Comparison of ENCODE assay signal across 13 mouse cellular contexts in genomic region chr4:148365804-148366203, GRCm38 (mm10).
DNase-seq lines count a peak whose midpoint lies in the region; ATAC-seq and TF ChIP-seq lines count a peak whose summit lies in the region.
"Had no signal": no experiment of that assay in that cellular context is flagged by ENCODE, and none has a peak within 500 bp of the region (broad histone marks: within the 10 kb centered on the region; RNA-seq: fewer than 3 reads in every experiment).

No protein-coding gene starts in this region.

- no peak overlapping the region for H3K9ac ChIP-seq in hindbrain, embryonic 13.5 days
- no peak overlapping the region for H3K9ac ChIP-seq in midbrain, embryonic 13.5 days (replicated peaks)
- H3K9ac ChIP-seq in heart, adult 2 months (ENCODE audit: low read depth, low read length): no peak overlapping the region
- H3K9ac ChIP-seq: liver, embryonic 13.5 days had no signal

- H3K36me3 ChIP-seq in hindbrain, embryonic 10.5 days: no peaks in the 10 kb centered on the region
- H3K36me3 ChIP-seq in hindbrain, embryonic 13.5 days: no peaks in the 10 kb centered on the region
- no peaks in the 10 kb centered on the region for H3K36me3 ChIP-seq in midbrain, embryonic 13.5 days
- H3K36me3 ChIP-seq in heart, adult 2 months (ENCODE audit: control insufficient read depth, insufficient read depth, low read length): no peaks in the 10 kb centered on the region
- H3K36me3 ChIP-seq: liver, embryonic 13.5 days had no signal

- WGBS in hindbrain, embryonic 10.5 days: 52% methylated on average over 4 of the region's 4 CpGs
- 58% methylated on average over 4 of the region's 4 CpGs for WGBS in hindbrain, embryonic 13.5 days
- WGBS in midbrain, embryonic 13.5 days: 54% methylated on average over 4 of the region's 4 CpGs
- WGBS in heart, adult 2 months: 44% methylated on average over 4 of the region's 4 CpGs

- no peak for TF ChIP-seq POLR2A in heart, adult 2 months (IDR thresholded peaks at IDR 0.05; ENCODE audit: insufficient read depth, low read depth, low read length)

- no peak for TF ChIP-seq EP300 in heart, adult 2 months (IDR thresholded peaks at IDR 0.05; ENCODE audit: insufficient read depth, low read depth, low read length)

- H3K4me2 ChIP-seq in hindbrain, embryonic 13.5 days: no peak overlapping the region
- H3K4me2 ChIP-seq in midbrain, embryonic 13.5 days (replicated peaks): no peak overlapping the region
- H3K4me2 ChIP-seq: liver, embryonic 13.5 days had no signal

- intact Hi-C loops in heart, adult 2 months (cut with DNase I): no loop called here
- intact Hi-C loops in left cerebral cortex, postnatal 14 days (cut with DNase I): no loop called here

- 0 out of 2 replicates have a peak, but pooled peaks cover 3% of the 10 kb centered on the region for H3K4me1 ChIP-seq in hindbrain, embryonic 10.5 days (replicated peaks)
- no peaks in the 10 kb centered on the region for H3K4me1 ChIP-seq in hindbrain, embryonic 13.5 days (replicated peaks)
- 0 out of 2 replicates have a peak, but pooled peaks cover 2% of the 10 kb centered on the region for H3K4me1 ChIP-seq in midbrain, embryonic 13.5 days (replicated peaks)
- no peaks in the 10 kb centered on the region for H3K4me1 ChIP-seq in heart, adult 2 months (ENCODE audit: control insufficient read depth, insufficient read depth, low read length)
- H3K4me1 ChIP-seq: liver, embryonic 13.5 days had no signal

- H3K79me2 ChIP-seq in heart, adult 2 months (replicated peaks; ENCODE audit: control insufficient read depth, insufficient read depth, low read length): no peaks in the 10 kb centered on the region

- H3K27me3 ChIP-seq in hindbrain, embryonic 10.5 days (ENCODE audit: insufficient read depth, poor library complexity, severe bottlenecking): no peaks in the 10 kb centered on the region
- H3K27me3 ChIP-seq in hindbrain, embryonic 13.5 days: no peaks in the 10 kb centered on the region
- no peaks in the 10 kb centered on the region for H3K27me3 ChIP-seq in midbrain, embryonic 13.5 days
- H3K27me3 ChIP-seq in heart, adult 2 months (ENCODE audit: control insufficient read depth, insufficient read depth, low read length): no peaks in the 10 kb centered on the region
- H3K27me3 ChIP-seq: liver, embryonic 13.5 days; Patski had no signal

- H3K4me3 ChIP-seq in hindbrain, embryonic 10.5 days: no peak overlapping the region
- no peak overlapping the region for H3K4me3 ChIP-seq in hindbrain, embryonic 13.5 days
- H3K4me3 ChIP-seq in midbrain, embryonic 13.5 days (replicated peaks): no peak overlapping the region
- H3K4me3 ChIP-seq in heart, adult 2 months: no peak overlapping the region
- H3K4me3 ChIP-seq: gastrocnemius, adult 2 months; liver, embryonic 13.5 days had no signal

- peak overlapping the region; percentile 23; the same call in 1 of the 2 replicates for H3K27ac ChIP-seq in hindbrain, embryonic 10.5 days
- H3K27ac ChIP-seq in hindbrain, embryonic 13.5 days: no peak overlapping the region
- no peak overlapping the region for H3K27ac ChIP-seq in midbrain, embryonic 13.5 days
- H3K27ac ChIP-seq in heart, adult 2 months: no peak overlapping the region
- H3K27ac ChIP-seq: gastrocnemius, adult 2 months; liver, embryonic 13.5 days had no signal

- H3K9me3 ChIP-seq in hindbrain, embryonic 10.5 days: peaks cover 6% of the 10 kb centered on the region; the same call in 1 of the 2 replicates
- no peaks in the 10 kb centered on the region for H3K9me3 ChIP-seq in hindbrain, embryonic 13.5 days
- peaks cover 4% of the 10 kb centered on the region; the same call in 1 of the 2 replicates for H3K9me3 ChIP-seq in midbrain, embryonic 13.5 days
- H3K9me3 ChIP-seq: liver, embryonic 13.5 days had no signal

- TF ChIP-seq CTCF in heart, adult 2 months (IDR thresholded peaks at IDR 0.05): no peak

- no peak for DNase-seq in hindbrain, embryonic 10.5 days (ENCODE audit: low spot score)
- peak; percentile 61 for DNase-seq in forelimb bud, embryonic 11.5 days (ENCODE audit: low read depth, low spot score)
- DNase-seq in heart, adult 2 months: no peak
- no peak for DNase-seq in spleen, postnatal 14 days (ENCODE audit: low spot score in 2 of 2)
- DNase-seq in left cerebral cortex, postnatal 14 days (ENCODE audit: low spot score in 2 of 2): no peak
- DNase-seq: adrenal gland, adult 2 months; gastrocnemius, adult 2 months; kidney, adult 9 months; liver, embryonic 13.5 days; lung, postnatal 14 days had no signal

- no peak; the same call in 1 of the 2 replicates for ATAC-seq in hindbrain, embryonic 13.5 days (ENCODE audit: low FRiP score)
- peak; percentile 41; the same call in 1 of the 2 replicates for ATAC-seq in midbrain, embryonic 13.5 days
- ATAC-seq: Patski had no signal
